Mouse (Mus musculus) embryonic facial prominence, embryonic 15.5 days (tissue): ENCODE data around the gene Hmgcs2. TPM values are rescaled to one million over a fixed set of nuclear protein-coding genes. Genes with fewer than 3 reads are reported as not detected.

ENCODE experiments used
- ATAC-seq: fragments of 200-750 bp; cut with Nextera tagmentation; 2 replicates; pipeline ENCODE4 v1.8.0; 2017; ENCODE audit warnings: low read depth, moderate TSS enrichment; ENCODE audit not compliant: insufficient number of reproducible peaks, low FRiP score, low TSS enrichment
- H3K27ac ChIP-seq: fragments of 300-500 bp; sonication (generic); replicated peaks from 2 replicates; pipeline ENCODE4 v1.5.1; 2015; ENCODE audit warnings: mild to moderate bottlenecking, inconsistent platforms
- H3K27me3 ChIP-seq: fragments of 300-500 bp; sonication (generic); 2 replicates; pipeline ENCODE4 v1.6.1; 2015; ENCODE audit warnings: inconsistent platforms
- H3K36me3 ChIP-seq: fragments of 300-500 bp; sonication (generic); 2 replicates; pipeline ENCODE4 v1.6.1; 2015; ENCODE audit warnings: mild to moderate bottlenecking, inconsistent platforms
- H3K4me1 ChIP-seq: fragments of 300-500 bp; sonication (generic); 2 replicates; pipeline ENCODE4 v1.6.1; 2015; ENCODE audit warnings: inconsistent platforms
- H3K4me2 ChIP-seq: fragments of 300-500 bp; sonication (generic); replicated peaks from 2 replicates; pipeline ENCODE4 v1.6.1; 2015; ENCODE audit warnings: mild to moderate bottlenecking, inconsistent platforms
- H3K4me3 ChIP-seq: fragments of 300-500 bp; sonication (generic); replicated peaks from 2 replicates; pipeline ENCODE4 v1.5.1; 2015; ENCODE audit warnings: mild to moderate bottlenecking, inconsistent platforms
- H3K9ac ChIP-seq: fragments of 300-500 bp; sonication (generic); 2 replicates; pipeline ENCODE4 v1.6.1; 2015; ENCODE audit warnings: inconsistent platforms
- H3K9me3 ChIP-seq: fragments of 300-500 bp; sonication (generic); replicated peaks from 2 replicates; pipeline ENCODE4 v1.6.1; 2016; ENCODE audit warnings: inconsistent platforms
- WGBS: fragments of 180-500 bp; shearing (Covaris S2); methylation state at CpG from one replicate; pipeline ENCODE4 v1.1.7; 2015; 5-methylcytosine and 5-hydroxymethylcytosine counted together
- polyA plus RNA-seq: library from polyadenylated mRNA; unstranded; fragments of >200 nt; fragmentation: Nextera tagmentation; extraction: Ambion mirVana; gene quantifications from 2 replicates; pipeline ENCODE4 v1.2.1, GENCODE M21; 2015

Hmgcs2 gene
- polyA plus RNA-seq, 1 experiment from 2014 or later, result 6.4 TPM

- Histone ChIP-seq H3K27ac (no peak overlapping the region), H3K36me3 (no peaks in the 10 kb centered on the region), H3K4me2 (no peak overlapping the region), H3K4me3 (no peak overlapping the region), H3K4me1 (peaks cover 3% of the 10 kb centered on the region), H3K27me3 (no peaks in the 10 kb centered on the region), H3K9ac (no peak overlapping the region), H3K9me3 (no peaks in the 10 kb centered on the region)
- WGBS, result 88% methylated on average over 2 of the region's 3 CpGs
- ATAC-seq, result no peak
Measured at GRCm38 (mm10) chr3:98254059-98254458, 26.2 kb upstream of the Hmgcs2 start.

GRCm38 (mm10) chr3:98254656-98255583 is 25.3 kb upstream of the Hmgcs2 start:
- H3K9ac ChIP-seq, result no peak overlapping the region
- H3K9me3 ChIP-seq, result no peaks in the 10 kb centered on the region
- H3K4me3 ChIP-seq, result no peak overlapping the region
- H3K4me2 ChIP-seq, result no peak overlapping the region
- no peaks in the 10 kb centered on the region for H3K36me3 ChIP-seq
- H3K27me3 ChIP-seq, result no peaks in the 10 kb centered on the region
- 76% methylated on average over 8 of the region's 8 CpGs for WGBS
- no peak overlapping the region for H3K27ac ChIP-seq
- peaks cover 11% of the 10 kb centered on the region for H3K4me1 ChIP-seq
- ATAC-seq, result no peak

- Histone ChIP-seq H3K9me3 (no peaks in the 10 kb centered on the region), H3K27me3 (no peaks in the 10 kb centered on the region), H3K27ac (peak overlapping the region; percentile 78), H3K4me1 (peaks cover 11% of the 10 kb centered on the region), H3K4me3 (no peak overlapping the region), H3K9ac (no peak overlapping the region), H3K36me3 (no peaks in the 10 kb centered on the region), H3K4me2 (no peak overlapping the region)
- no peak for ATAC-seq
- 41% methylated on average over 4 of the region's 4 CpGs for WGBS
Measured at GRCm38 (mm10) chr3:98258723-98259122, 21.5 kb upstream of the Hmgcs2 start.

GRCm38 (mm10) chr3:98259271-98259751 is 20.9 kb upstream of the Hmgcs2 start:
- no peak; the same call in 1 of the 2 replicates for ATAC-seq
- Histone ChIP-seq H3K27me3 (no peaks in the 10 kb centered on the region), H3K4me2 (no peak overlapping the region), H3K4me1 (peaks cover 11% of the 10 kb centered on the region), H3K36me3 (no peaks in the 10 kb centered on the region), H3K9me3 (no peaks in the 10 kb centered on the region), H3K4me3 (no peak overlapping the region), H3K9ac (no peak overlapping the region), H3K27ac (peak overlapping the region; percentile 78)
- WGBS, result 49% methylated on average over 5 of the region's 5 CpGs

GRCm38 (mm10) chr3:98260534-98260933 is 19.7 kb upstream of the Hmgcs2 start:
- Histone ChIP-seq H3K4me3 (no peak overlapping the region), H3K4me2 (no peak overlapping the region), H3K27ac (no peak overlapping the region), H3K9me3 (no peaks in the 10 kb centered on the region), H3K9ac (no peak overlapping the region), H3K27me3 (no peaks in the 10 kb centered on the region), H3K36me3 (no peaks in the 10 kb centered on the region), H3K4me1 (peaks cover 11% of the 10 kb centered on the region)
- 71% methylated on average over 3 of the region's 3 CpGs for WGBS
- no peak for ATAC-seq

GRCm38 (mm10) chr3:98261415-98261814 is 18.8 kb upstream of the Hmgcs2 start:
- Histone ChIP-seq H3K27ac (no peak overlapping the region), H3K36me3 (no peaks in the 10 kb centered on the region), H3K4me2 (no peak overlapping the region), H3K4me3 (no peak overlapping the region), H3K4me1 (peaks cover 11% of the 10 kb centered on the region), H3K9ac (no peak overlapping the region), H3K27me3 (no peaks in the 10 kb centered on the region), H3K9me3 (no peaks in the 10 kb centered on the region)
- no peak for ATAC-seq
- WGBS, result 90% methylated on average over 4 of the region's 4 CpGs

GRCm38 (mm10) chr3:98262133-98262532 is 18.1 kb upstream of the Hmgcs2 start:
- H3K4me3 ChIP-seq, result no peak overlapping the region
- H3K36me3 ChIP-seq, result no peaks in the 10 kb centered on the region
- no peak overlapping the region for H3K9ac ChIP-seq
- H3K27me3 ChIP-seq, result no peaks in the 10 kb centered on the region
- no peak for ATAC-seq
- H3K4me1 ChIP-seq, result peaks cover 14% of the 10 kb centered on the region
- WGBS, result 95% methylated on average over 2 of the region's 2 CpGs
- H3K4me2 ChIP-seq, result no peak overlapping the region
- H3K27ac ChIP-seq, result no peak overlapping the region
- no peaks in the 10 kb centered on the region for H3K9me3 ChIP-seq

GRCm38 (mm10) chr3:98267249-98267651 is 13.0 kb upstream of the Hmgcs2 start:
- Histone ChIP-seq H3K27me3 (no peaks in the 10 kb centered on the region), H3K4me2 (no peak overlapping the region), H3K36me3 (no peaks in the 10 kb centered on the region), H3K27ac (peak overlapping the region; percentile 39; the same call in 1 of the 2 replicates), H3K9ac (no peak overlapping the region), H3K4me3 (no peak overlapping the region), H3K4me1 (peaks cover 9% of the 10 kb centered on the region), H3K9me3 (no peaks in the 10 kb centered on the region)
- 17% methylated on average over 6 of the region's 6 CpGs for WGBS
- ATAC-seq, result peak; percentile 29; the same call in 1 of the 2 replicates

GRCm38 (mm10) chr3:98273623-98274398 is 6.4 kb upstream of the Hmgcs2 start:
- H3K27ac ChIP-seq, result 0 out of 2 replicates have a peak overlapping the region, but pooled peaks have one; percentile 34
- ATAC-seq, result peak; percentile 51; the same call in 1 of the 2 replicates
- H3K9me3 ChIP-seq, result no peaks in the 10 kb centered on the region
- no peak overlapping the region for H3K9ac ChIP-seq
- peaks cover 7% of the 10 kb centered on the region; the same call in 1 of the 2 replicates for H3K4me1 ChIP-seq
- WGBS, result 51% methylated on average over 11 of the region's 11 CpGs
- H3K36me3 ChIP-seq, result no peaks in the 10 kb centered on the region
- no peak overlapping the region for H3K4me2 ChIP-seq
- H3K27me3 ChIP-seq, result no peaks in the 10 kb centered on the region
- no peak overlapping the region for H3K4me3 ChIP-seq

- Histone ChIP-seq H3K27me3 (no peaks in the 10 kb centered on the region), H3K4me2 (no peak overlapping the region), H3K9ac (no peak overlapping the region), H3K36me3 (no peaks in the 10 kb centered on the region), H3K4me3 (no peak overlapping the region), H3K27ac (no peak overlapping the region), H3K4me1 (peaks cover 12% of the 10 kb centered on the region), H3K9me3 (no peaks in the 10 kb centered on the region)
- no peak for ATAC-seq
- 74% methylated on average over 4 of the region's 4 CpGs for WGBS
Measured at GRCm38 (mm10) chr3:98279682-98280081, 553 bp upstream of the Hmgcs2 start.
